Mouse (Mus musculus): ENCODE data around the gene Slc25a21.

Slc25a21 gene

DNA sequence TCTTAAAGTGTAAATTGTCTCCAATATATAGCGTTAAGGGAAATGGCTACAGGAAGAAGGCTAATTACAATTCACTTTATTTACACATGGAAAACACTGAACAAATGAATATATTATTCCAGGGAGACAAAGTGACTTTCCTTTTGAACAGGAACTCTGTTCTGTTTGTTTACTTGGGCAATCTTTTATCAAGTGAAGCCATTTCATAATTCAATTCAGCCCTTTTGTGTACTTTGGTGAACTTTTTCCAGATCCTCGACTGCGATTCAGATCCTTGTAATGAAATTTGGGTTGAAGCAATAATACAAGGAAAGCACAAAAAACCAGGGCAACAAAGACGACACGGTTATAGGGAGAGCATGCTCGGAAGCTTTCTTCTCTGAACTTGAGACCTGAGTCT, 423.3 kb downstream of the Slc25a21 start:
- DNase-seq (ENCODE audit: low spot score in 2 of 2), result no peak

DNA sequence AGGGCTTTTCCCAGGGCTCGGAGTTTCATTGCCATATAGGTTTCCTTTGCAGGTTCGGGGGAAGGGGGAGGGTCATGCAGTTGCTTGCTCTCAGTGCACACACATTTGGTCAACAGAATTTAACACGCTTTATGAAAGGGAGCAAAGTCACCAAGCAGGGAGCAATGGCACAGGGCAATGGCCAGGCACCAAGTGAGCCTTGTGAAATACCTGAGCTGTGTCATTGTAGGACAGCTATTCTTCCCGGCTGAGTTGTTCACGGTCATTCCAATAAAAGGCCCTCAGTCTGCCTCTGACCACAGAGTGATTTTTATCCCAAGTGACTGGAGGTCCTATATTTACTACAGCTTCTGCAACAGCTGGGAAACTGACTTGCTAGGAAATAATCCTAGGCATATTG, 427.9 kb downstream of the Slc25a21 start:
- no peak for DNase-seq (ENCODE audit: low spot score in 2 of 2)

DNA sequence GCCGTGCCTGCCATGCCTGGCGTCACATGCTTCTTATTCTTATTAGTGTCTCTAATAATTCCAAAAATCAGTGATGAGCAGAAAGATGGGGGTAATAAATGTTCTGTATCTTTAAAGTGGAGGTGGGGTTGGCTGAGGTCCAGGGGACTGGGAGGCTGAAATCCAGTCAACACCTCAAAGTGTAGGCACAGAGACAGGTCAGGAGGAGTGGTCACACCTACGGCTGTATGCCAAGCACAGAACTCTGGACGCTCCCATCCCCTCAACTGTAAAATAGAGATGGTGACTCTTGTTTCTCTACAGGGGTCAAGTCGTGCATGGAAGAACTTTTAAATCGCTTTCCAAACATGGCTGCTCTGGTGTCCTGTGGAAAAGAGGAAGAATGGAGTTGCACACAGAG, 429.8 kb downstream of the Slc25a21 start:
- DNase-seq (ENCODE audit: low spot score in 2 of 2), result no peak

DNA sequence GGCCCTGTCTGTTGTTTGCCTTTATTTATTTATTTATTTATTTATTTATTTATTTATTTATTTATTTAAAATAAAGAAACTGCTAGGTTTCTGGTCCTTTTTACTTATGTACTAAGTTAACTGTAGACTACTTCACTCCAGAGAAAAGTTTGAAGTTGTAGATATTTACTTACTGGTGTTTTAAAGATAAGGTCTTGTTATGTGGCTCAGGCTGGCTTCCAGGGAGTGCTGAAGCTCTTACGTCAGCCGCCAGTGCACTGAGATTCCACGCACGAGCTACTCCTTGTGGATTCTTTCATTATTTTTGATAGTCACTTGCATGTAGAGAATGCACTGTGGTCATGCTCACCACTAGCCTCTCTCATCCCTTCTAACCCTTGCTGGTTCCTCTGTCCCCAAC, 460.2 kb downstream of the Slc25a21 start:
- no peak for DNase-seq (ENCODE audit: low spot score in 2 of 2)

DNA sequence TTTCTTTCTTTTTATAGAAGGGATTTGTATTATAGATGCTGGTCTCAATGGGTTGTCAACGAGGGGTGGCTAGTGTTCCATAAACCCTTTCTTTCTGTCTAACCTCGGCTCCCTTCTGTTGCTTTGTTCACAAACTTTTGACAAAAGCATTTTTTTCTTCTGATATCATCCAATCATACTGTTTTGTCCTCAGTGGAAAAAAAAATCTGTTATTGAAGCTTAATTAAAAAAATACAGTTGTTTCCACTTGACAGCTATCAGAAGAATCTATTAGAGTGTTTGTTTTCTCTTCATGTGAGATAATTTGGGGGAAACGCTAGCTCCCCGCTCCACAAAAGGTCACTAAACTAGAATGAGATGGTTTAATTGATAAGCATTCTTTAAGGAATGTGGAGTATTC, 469.6 kb downstream of the Slc25a21 start:
- no peak for DNase-seq (ENCODE audit: low spot score in 2 of 2)

DNA sequence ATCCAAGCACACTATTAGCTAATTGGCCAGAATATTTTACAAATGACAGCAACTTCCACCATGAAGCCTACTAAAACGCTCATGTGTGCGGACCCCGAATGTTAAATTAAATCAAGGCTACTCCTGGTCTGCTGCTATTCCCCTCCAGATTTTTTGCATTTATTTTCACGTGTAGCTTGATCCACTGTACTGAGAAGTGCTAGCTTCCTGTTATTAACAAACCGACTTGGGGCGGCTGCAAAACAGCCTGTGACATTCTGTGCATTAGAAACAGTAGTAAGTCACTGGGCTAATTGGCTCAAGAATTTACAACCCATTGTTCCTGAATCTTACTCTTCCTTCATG, 478.6 kb downstream of the Slc25a21 start:
- no peak for DNase-seq (ENCODE audit: low spot score in 2 of 2)

DNA sequence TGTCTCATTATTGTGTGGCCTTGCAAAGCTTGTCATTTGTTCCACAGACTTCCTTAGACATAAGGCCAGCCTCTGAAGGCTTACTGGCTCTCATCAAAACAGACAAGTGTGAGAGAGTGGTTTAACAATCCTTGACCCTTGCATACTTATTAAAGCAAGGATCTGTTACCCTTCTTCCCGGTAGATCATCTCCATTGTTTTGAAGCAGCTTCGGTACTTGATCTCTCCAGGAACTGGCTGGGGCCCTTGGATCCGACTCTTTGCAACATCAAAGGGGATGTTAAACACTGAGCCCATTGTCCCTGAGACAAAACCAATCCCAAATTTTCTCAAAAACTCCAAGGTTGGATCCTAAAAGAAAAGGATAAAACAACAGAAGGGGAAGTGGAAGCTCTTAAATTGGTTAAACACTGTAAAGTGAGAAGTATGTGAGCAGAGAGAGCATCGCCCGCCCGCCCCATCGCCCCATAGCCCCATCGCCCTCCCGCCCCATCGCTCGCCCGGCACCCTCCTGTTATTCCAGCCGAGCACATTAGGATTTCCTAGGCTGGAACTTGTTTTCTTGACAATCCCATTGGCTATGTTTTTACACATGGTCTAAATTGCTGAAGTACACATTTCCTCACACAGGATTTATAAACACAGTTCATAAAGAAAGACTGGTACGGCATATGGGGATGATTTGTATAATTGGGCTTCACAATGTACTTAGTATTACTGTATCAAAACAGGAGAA, 479.1 kb downstream of the Slc25a21 start:
- DNase-seq (ENCODE audit: low spot score in 2 of 2), result no peak

DNA sequence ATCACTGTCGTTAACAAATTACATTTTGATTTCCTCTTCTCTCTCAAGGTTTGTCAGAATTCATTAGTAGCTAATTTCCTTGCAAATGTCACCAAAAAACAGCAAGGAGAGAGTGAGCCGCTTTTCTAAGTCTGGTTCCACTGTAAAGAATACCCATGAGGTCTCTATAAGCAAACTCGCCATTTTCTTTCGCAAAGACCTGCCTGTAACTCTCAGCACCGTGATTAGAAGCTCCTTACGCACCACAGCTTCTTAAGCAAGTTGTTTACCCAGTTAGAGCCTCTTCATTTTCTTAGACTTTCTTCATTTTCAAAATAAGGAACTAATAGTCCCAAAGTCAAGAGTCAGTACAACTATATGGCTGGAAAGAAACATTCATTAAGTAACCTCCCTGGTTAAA, 496.3 kb downstream of the Slc25a21 start:
- DNase-seq (ENCODE audit: low spot score in 2 of 2), result no peak

DNA sequence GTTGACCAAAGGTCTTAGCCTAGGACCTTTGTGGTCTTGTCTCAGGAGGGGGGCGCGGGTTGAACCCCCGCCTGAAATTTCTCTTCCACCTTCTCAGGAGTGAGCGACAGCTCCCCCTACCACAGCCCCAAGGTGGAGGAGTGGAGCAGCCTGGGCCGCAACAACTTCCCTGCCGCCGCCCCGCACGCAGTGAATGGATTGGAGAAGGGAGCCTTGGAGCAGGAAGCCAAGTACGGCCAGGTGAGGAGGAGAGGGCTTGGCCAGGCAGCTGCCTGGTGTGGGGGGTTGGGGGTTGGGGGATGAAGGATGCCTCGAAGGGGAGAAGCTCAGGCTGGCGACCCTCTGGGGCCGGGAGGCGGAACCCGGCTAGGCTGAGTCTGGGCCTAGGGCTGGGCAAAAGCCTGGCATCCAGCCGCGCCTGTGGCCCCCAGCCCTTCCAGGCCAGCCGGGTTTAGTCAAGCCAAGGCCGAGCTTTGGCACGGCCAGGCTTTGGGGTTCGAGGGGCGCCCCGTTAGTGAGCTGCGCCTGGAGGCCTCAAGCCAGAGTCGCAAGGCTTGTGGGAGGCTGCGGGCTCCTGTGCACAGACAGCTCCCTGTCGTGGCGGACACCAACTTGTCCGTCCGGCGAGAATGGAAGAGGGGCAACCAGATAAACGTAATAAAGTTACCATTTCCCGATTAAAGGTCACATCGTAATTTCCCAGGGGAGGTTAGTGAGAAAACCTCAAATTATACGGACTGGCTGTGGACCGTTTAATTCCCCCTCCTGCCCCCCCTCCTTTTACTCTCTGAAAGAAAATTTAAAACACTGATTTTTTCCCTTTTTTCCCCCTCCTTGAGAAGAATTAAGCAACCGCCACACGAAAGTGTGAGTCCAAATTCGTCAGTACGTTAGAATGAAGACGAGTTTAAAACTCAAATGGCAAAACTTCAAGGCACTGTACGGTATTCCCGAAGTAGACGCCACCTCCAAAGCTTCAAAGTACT, 497.1 kb downstream of the Slc25a21 start:
- DNase-seq (ENCODE audit: low spot score in 2 of 2), result no peak

DNA sequence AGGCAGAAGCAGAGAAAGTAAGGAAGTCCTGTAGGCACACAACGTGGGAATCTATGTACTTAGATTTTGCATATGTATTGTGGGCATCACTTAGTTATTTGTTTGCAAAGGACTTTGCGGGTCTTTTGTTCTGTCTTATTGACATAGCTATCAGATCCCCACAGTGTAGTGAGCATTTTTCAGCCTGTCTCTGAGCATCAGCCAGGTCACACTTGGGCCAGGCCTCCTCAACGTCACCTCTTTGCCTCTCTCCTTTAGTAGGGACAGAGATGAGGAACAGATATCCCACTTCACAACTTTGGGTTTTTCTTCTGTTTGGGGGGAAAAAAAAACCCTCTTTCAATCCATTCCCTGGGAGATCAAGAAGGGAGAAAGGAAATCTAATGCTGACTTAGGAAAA, 497.9 kb downstream of the Slc25a21 start:
- DNase-seq (ENCODE audit: low spot score in 2 of 2), result no peak

DNA sequence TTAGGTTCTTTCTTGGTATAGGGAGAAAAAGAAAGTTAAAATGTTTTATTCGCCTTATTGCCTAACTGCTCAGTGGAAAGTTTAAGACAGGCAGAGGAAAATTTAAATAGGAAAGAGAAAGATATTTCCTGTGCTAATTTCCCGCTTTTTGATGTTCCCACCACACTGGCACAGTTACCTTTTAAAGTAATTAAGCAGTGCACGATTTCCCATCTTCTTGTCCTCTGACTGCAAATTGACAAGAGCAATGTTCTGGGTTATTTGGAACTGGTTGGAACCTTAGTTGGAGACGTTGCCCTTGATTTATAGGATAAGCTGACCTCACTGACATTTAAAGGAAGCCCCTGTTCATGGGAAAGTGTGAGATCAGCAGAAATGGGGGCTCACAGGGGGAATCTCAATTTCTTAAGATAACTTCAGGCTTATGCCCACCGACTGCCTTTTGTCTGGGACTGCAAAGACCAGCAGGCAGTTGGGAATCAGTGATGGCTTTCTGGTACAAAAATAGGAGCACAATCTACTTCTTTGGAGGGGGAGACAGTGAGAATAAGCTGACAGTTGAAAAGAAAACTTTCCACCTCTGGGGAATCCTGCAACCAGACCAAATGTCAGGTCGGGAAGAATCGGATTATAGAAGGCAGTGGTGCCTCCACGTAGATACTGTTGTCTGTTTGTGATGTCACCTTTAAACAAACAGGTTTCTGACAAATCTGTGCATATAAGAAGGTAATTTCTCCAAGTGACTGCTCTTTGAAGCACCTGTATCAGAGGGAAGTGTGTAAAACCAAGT, 498.9 kb downstream of the Slc25a21 start:
- DNase-seq (ENCODE audit: low spot score in 2 of 2), result no peak

DNA sequence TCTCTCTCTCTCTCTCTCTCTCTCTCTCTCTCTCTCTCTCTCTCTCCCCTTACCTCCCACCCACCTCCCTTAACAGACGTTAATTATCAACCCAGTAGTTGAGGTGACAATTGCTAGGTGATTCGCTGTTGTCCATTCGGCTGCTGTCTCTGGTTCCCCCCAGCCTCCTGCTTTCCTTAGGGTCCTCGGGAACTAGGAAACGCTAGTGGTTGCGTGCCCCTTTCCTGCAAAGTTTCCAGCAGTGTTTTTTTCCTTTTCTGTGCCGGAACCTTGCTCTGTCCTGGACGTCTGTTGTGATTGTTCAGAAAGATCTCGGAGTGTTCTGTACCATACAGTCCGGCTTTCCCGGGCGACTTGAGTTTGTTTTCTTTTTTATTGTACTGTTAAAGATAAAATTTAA, 499.5 kb downstream of the Slc25a21 start:
- DNase-seq (ENCODE audit: low spot score in 2 of 2), result no peak

DNA sequence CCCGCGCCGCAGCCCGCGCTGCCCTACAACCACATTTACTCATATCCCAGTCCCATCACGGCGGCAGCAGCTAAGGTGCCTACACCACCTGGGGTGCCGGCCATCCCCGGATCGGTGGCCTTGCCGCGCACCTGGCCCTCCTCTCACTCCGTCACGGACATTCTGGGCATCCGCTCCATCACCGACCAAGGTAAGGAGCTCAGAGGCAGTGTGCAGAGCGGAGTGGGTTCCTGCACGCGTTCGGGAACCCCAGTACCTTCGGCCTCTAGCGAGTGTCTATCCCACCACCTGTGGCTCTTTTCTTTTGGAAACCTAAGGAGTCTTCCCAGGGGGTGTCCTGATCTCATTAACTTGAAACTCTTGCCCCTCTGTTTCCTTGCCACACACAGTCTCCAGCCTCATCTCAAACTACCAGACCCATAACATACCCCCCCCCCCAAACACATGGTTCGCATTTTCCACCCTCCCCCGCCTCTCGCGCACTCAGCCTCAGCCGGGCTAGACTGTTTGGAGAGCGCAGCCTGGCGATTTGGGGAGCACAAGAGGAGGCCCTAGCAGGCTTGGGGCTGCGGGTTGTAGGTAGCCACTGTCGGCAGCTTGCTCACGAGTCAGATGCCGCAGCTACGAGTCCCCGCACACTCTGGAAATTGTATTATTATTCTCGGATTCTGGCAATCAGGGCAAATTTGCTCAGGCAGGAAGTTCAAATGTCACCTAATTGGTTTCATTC, 500.1 kb downstream of the Slc25a21 start:
- no peak for DNase-seq (ENCODE audit: low spot score in 2 of 2)

DNA sequence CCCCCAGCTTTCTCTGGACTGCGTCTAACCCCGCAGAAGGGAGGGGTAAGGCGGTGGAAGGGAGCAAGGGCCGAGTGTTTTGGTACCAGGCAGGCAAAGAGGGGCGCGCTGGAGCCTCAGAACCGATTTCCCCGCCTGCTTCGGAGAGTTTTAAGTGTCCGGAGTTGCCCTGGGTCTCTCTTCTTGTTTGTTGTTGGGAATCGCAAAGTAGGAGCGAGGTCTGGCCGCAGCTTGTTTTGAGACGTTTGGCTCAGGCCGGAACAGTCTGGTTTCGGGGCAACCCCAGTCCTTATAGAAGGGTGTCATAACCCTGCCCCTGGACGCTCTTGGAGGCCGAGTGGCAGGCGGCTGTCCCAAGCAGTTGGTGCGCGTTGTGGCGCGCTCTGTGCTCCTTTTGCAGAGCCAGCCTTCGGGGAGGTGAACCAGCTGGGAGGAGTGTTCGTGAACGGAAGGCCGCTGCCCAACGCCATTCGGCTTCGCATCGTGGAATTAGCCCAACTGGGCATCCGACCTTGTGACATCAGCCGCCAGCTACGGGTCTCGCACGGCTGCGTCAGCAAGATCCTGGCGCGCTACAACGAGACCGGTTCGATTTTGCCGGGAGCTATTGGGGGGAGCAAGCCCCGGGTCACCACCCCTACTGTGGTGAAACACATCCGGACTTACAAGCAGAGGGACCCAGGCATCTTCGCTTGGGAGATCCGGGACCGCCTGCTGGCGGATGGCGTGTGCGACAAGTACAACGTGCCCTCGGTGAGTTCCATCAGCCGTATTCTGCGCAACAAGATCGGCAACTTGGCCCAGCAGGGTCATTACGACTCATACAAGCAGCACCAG, 500.9 kb downstream of the Slc25a21 start:
- no peak for DNase-seq (ENCODE audit: low spot score in 2 of 2)

DNA sequence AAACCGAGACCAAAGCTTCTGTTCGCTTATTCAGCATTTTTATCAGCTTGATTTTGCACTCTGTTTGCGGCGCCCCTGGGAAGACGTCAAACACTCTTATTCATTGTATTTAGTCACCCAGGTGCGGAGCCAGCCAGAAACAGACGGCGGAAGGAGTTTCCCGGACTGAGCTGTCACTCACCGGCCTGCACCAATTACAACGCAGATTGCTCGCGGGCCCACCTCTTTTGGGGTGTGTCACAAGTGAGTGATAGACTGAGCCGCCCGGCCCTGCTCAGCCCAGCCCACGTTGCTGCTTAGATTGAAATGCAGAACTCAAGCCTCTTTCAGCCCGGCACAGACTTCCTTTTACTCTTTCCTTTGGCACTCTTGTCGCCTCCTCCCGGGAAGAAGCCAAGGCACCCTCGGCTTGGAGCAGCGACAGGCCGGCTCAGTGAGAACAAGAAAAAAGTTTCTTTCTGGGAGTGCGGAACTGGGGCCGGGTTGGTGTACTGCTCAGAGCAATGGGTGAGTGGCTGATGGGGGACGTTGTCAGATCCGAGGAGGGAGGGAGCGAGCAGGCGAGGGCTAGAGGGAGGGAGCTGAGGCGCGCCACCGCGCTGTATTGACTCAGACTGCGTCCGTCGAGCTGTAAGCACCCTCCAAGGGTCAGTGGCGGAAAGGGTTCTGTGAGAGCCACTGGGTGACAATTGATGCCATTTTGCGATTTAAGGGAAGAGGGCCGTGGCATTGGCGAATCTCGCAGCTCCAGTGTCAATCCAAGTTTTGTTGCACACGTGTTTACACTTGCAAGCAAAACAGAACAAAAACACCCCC, 501.7 kb downstream of the Slc25a21 start:
- DNase-seq (ENCODE audit: low spot score in 2 of 2), result no peak

DNA sequence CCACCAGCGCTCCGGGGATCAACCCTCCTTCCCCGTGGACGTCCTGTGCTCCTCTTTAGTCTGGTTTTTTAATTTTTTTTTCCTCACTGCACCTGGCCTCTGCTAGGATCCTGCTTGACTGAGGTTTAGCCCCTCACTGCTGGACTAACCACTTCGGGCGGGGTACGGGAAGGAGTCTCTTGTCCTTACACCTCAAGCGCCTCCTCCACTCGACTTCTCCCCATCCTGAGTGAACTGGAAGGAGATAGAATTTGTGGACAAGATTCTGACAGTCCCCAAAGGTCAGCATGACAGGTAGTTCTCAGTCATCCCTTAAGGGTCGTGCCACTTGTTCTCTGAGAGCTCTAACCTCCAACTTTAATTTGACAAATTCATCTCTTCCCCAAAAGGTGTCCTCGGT, 502.3 kb downstream of the Slc25a21 start:
- no peak for DNase-seq (ENCODE audit: low spot score in 2 of 2)

DNA sequence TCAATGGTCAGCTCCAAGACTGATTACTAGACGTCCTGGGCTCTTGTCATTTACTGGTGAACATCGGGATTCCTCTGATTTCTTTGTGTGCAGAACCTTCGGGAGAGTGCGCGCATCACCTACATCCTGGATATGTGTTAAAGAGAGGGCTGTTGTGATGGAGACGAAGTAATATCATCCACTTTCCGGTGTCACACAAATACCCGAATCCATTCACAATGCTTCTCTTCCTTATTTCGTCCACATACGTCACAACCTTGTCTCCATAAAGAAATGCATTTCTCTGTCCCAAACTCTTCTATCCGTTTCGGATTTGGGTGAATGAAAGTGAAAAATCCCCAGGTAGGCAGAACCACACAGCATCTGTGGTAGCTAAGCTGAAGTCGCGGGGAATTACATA, 502.9 kb downstream of the Slc25a21 start:
- no peak for DNase-seq (ENCODE audit: low spot score in 2 of 2)

DNA sequence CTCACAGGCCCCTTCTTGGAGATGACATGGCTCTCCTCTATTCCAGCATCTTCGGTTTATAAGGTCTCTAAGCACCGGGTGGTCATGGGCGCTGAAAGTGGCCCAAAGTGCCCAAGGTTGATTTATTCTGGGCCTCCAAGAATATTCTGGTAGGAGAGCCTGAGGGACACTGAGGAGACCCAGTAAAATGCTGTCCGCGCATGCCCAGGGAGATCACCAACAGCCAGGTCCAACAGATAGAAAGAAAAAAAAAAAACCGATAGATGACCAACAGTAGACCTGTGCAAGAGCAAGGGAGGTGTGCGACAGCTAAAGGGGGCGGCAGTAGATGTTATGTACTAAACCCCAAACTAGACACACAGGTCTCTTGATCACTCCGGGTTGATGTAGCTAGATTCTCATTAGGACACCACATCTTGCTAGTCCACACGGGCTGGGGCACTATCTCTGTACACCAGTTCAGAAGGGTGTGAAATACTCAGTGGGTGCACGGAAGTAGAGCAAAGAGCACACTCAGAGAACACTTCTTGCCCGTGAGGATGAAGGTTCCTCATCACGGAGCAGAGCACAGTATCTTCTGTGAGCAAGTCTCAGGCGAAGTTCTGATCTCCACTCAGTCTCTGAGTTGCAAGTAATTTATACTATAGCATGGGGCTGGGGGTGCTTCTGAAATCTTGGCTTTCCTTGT, 503.7 kb downstream of the Slc25a21 start:
- DNase-seq (ENCODE audit: low spot score in 2 of 2), result no peak

DNA sequence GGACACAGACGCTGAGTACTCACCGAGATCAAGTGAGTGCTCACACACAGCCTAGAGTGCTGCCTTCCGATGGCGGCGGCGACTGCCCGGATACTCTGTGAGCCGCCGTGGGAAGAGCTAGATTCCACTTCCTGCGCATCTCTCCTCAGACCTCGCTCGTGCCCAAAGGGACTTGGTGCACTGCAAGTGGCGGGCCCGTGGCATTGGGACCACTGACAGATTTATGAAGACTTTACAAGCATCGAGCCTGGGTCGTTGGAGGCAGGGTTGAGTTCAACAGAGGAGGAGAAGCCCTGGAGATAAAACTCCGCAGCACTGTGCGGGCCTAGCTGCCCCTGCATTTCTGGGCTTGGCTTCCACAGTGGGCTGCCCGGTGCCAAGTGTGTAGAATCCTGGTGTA, 504.7 kb downstream of the Slc25a21 start:
- no peak for DNase-seq (ENCODE audit: low spot score in 2 of 2)
